Mouse (Mus musculus) heart, adult 8-10 months (tissue): ENCODE data around the gene Insl6. TPM values are rescaled to one million over a fixed set of nuclear protein-coding genes. Genes with fewer than 3 reads are reported as not detected.

ENCODE experiments used
- DNase-seq: peaks from one replicate; pipeline ENCODE4 v3.0.0; 2022; ENCODE audit warnings: low spot score
- total RNA-seq, 4 experiments: library from RNA; stranded (reverse); gene quantifications; 2 replicates each; pipeline ENCODE4 v1.2.4; 2022

Gene Insl6
- total RNA-seq, 4 experiments from 2014 or later: 0.63 TPM; not detected in 3

DNA sequence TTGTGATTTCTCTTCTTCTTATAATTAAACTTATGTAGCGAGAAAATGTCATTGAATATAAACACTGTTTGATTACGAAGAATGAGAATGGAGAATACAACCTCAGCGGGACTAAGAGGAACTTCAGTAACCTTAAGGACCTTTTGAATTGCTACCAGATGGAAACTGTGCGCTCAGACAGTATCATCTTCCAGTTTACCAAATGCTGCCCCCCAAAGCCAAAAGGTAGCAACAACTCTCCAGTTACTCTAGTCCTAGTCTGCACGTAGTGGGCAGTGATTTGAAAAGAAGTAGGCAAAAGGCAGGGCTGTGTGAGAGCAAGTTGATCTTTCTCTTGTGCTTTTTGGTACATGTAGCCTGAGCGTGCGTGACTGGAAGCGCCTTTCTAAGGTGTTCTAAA is 37.3 kb downstream of the Insl6 start:
- DNase-seq: no peak

GRCm38 (mm10) chr19:29285451-29285869 is 39.7 kb downstream of the Insl6 start:
- DNase-seq: no peak

GRCm38 (mm10) chr19:29278944-29279587 is 46.1 kb downstream of the Insl6 start:
- no peak for DNase-seq

DNA sequence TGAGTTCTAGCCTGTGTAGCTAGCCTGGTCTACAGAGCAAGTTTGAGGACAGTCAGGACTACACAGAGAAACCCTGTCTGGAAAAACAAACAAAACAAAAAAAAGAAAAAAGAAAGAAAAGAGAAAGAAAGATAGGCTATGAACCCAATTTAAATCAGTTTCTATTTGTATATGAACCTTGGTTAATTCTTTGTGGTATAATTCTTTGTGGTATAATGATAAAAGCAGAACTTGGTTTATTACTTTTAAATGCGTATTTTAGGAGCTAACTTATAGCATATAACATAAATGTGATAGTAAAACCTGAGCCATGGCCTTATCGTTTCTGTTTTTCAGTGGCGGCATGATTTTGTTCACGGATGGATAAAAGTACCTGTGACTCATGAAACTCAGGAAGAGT is 48.7 kb downstream of the Insl6 start:
- no peak for DNase-seq

DNA sequence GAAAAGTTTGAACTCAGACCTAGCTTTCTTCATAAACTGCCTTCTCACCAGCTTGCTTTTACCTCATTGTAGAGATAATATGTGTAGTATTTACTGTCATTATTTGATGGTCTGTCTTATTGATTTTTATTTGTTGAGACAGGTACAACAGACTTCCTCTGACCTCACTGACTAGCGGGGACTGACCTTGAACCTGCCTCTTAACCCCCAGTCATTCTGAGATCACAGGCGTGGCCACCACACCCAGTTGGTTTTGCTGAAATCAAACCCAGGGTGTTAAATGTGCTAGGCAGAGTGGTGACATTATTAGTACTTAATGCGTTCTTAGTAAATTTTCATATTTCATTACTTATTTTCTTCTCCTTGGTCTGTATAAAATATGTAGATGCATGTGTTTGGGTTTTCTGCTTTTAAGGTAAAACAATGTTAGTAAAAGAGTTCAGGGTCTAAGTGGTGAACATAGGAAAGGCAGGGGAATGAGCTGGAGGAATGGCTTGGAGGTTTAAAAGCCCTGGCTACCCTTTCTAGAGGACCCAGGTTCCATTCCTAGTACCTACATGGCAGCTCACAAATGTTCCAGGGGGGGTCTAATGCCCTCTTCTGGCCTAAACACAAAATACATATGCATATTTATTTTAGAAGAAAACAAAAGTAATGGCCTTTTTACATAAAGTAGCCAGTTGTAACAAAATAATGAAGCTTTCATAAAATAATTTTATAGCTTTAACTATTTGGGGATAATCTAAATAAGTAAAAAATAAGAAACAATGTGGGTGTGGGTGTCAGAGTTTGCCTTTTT is 52.9 kb downstream of the Insl6 start:
- no peak for DNase-seq

Other genes starting within 250 kb of the Insl6 start
- gene Rcl1, start 224.0 kb downstream of the Insl6 start, total RNA-seq: 1 to 10 TPM; 4.4 to 6.6 (median 5.8) TPM
- gene Jak2, start 73.5 kb downstream of the Insl6 start, total RNA-seq: 10 to 100 TPM; 16.0 to 18.0 (median 16.9) TPM
- gene Rln1, start 9.3 kb upstream of the Insl6 start, total RNA-seq: not detected
- 10 to 100 TPM; 26.7 to 34.5 (median 28.7) TPM for gene Plgrkt, start 42.0 kb upstream of the Insl6 start, total RNA-seq
- 1 to 10 TPM; 3.0 to 3.6 (median 3.4) TPM for gene Cd274, start 42.1 kb upstream of the Insl6 start, total RNA-seq
- gene Pdcd1lg2, start 85.6 kb upstream of the Insl6 start, total RNA-seq: under 1 TPM in 1 of 4 experiments, not detected in 3; 0.31 TPM
- 10 to 100 TPM; 17.2 to 19.8 (median 18.8) TPM for gene Ric1, start 196.9 kb upstream of the Insl6 start, total RNA-seq